Mouse (Mus musculus): ENCODE data around the gene Rbfox1. TPM values are rescaled to one million over a fixed set of nuclear protein-coding genes. Genes with fewer than 3 reads are reported as not detected.

Gene Rbfox1
- total RNA-seq, 1 experiment from 2014 or later: not detected

GRCm38 (mm10) chr16:5953106-5953505, 68.0 kb downstream of the Rbfox1 start:
- no peak for ATAC-seq (replicated peaks in 1 of 2; ENCODE audit: insufficient read depth in 1 of 2, low FRiP score in 2 of 2, low TSS enrichment in 1 of 2, low read depth in 1 of 2, poor library complexity in 2 of 2, severe bottlenecking in 2 of 2)

GRCm38 (mm10) chr16:5957418-5957817, 72.3 kb downstream of the Rbfox1 start:
- no peak for ATAC-seq (replicated peaks in 1 of 2; ENCODE audit: insufficient read depth in 1 of 2, low FRiP score in 2 of 2, low TSS enrichment in 1 of 2, low read depth in 1 of 2, poor library complexity in 2 of 2, severe bottlenecking in 2 of 2)

- ATAC-seq (replicated peaks in 1 of 2; ENCODE audit: insufficient read depth in 1 of 2, low FRiP score in 2 of 2, low TSS enrichment in 1 of 2, low read depth in 1 of 2, poor library complexity in 2 of 2, severe bottlenecking in 2 of 2): no peak
Measured at GRCm38 (mm10) chr16:5961786-5962185, 76.6 kb downstream of the Rbfox1 start.

GRCm38 (mm10) chr16:5974172-5974571, 89.0 kb downstream of the Rbfox1 start:
- no peak for ATAC-seq (replicated peaks in 1 of 2; ENCODE audit: insufficient read depth in 1 of 2, low FRiP score in 2 of 2, low TSS enrichment in 1 of 2, low read depth in 1 of 2, poor library complexity in 2 of 2, severe bottlenecking in 2 of 2)

- no peak for ATAC-seq (replicated peaks in 1 of 2; ENCODE audit: insufficient read depth in 1 of 2, low FRiP score in 2 of 2, low TSS enrichment in 1 of 2, low read depth in 1 of 2, poor library complexity in 2 of 2, severe bottlenecking in 2 of 2)
Measured at GRCm38 (mm10) chr16:5992045-5993011, 107.2 kb downstream of the Rbfox1 start.

GRCm38 (mm10) chr16:5997136-5997535, 112.0 kb downstream of the Rbfox1 start:
- ATAC-seq (replicated peaks in 1 of 2; ENCODE audit: insufficient read depth in 1 of 2, low FRiP score in 2 of 2, low TSS enrichment in 1 of 2, low read depth in 1 of 2, poor library complexity in 2 of 2, severe bottlenecking in 2 of 2): no peak

GRCm38 (mm10) chr16:5997651-5998050, 112.5 kb downstream of the Rbfox1 start:
- ATAC-seq (replicated peaks in 1 of 2; ENCODE audit: insufficient read depth in 1 of 2, low FRiP score in 2 of 2, low TSS enrichment in 1 of 2, low read depth in 1 of 2, poor library complexity in 2 of 2, severe bottlenecking in 2 of 2): no peak

GRCm38 (mm10) chr16:6000016-6000415, 114.9 kb downstream of the Rbfox1 start:
- no peak for ATAC-seq (replicated peaks in 1 of 2; ENCODE audit: insufficient read depth in 1 of 2, low FRiP score in 2 of 2, low TSS enrichment in 1 of 2, low read depth in 1 of 2, poor library complexity in 2 of 2, severe bottlenecking in 2 of 2)

GRCm38 (mm10) chr16:6006996-6007395, 121.8 kb downstream of the Rbfox1 start:
- ATAC-seq (replicated peaks in 1 of 2; ENCODE audit: insufficient read depth in 1 of 2, low FRiP score in 2 of 2, low TSS enrichment in 1 of 2, low read depth in 1 of 2, poor library complexity in 2 of 2, severe bottlenecking in 2 of 2): no peak

GRCm38 (mm10) chr16:6012853-6013252, 127.7 kb downstream of the Rbfox1 start:
- ATAC-seq (replicated peaks in 1 of 2; ENCODE audit: insufficient read depth in 1 of 2, low FRiP score in 2 of 2, low TSS enrichment in 1 of 2, low read depth in 1 of 2, poor library complexity in 2 of 2, severe bottlenecking in 2 of 2): no peak

GRCm38 (mm10) chr16:6018639-6019038, 133.5 kb downstream of the Rbfox1 start:
- ATAC-seq (replicated peaks in 1 of 2; ENCODE audit: insufficient read depth in 1 of 2, low FRiP score in 2 of 2, low TSS enrichment in 1 of 2, low read depth in 1 of 2, poor library complexity in 2 of 2, severe bottlenecking in 2 of 2): peak; percentile 56 to 65

GRCm38 (mm10) chr16:6019361-6019760, 134.2 kb downstream of the Rbfox1 start:
- no peak for ATAC-seq (replicated peaks in 1 of 2; ENCODE audit: insufficient read depth in 1 of 2, low FRiP score in 2 of 2, low TSS enrichment in 1 of 2, low read depth in 1 of 2, poor library complexity in 2 of 2, severe bottlenecking in 2 of 2)

GRCm38 (mm10) chr16:6031280-6031679, 146.1 kb downstream of the Rbfox1 start:
- no peak for ATAC-seq (replicated peaks in 1 of 2; ENCODE audit: insufficient read depth in 1 of 2, low FRiP score in 2 of 2, low TSS enrichment in 1 of 2, low read depth in 1 of 2, poor library complexity in 2 of 2, severe bottlenecking in 2 of 2)

- ATAC-seq (replicated peaks in 1 of 2; ENCODE audit: insufficient read depth in 1 of 2, low FRiP score in 2 of 2, low TSS enrichment in 1 of 2, low read depth in 1 of 2, poor library complexity in 2 of 2, severe bottlenecking in 2 of 2): no peak
Measured at GRCm38 (mm10) chr16:6032563-6032962, 147.4 kb downstream of the Rbfox1 start.

- ATAC-seq (replicated peaks in 1 of 2; ENCODE audit: insufficient read depth in 1 of 2, low FRiP score in 2 of 2, low TSS enrichment in 1 of 2, low read depth in 1 of 2, poor library complexity in 2 of 2, severe bottlenecking in 2 of 2): no peak
Measured at GRCm38 (mm10) chr16:6034876-6035275, 149.7 kb downstream of the Rbfox1 start.

GRCm38 (mm10) chr16:6037009-6037408, 151.9 kb downstream of the Rbfox1 start:
- no peak for ATAC-seq (replicated peaks in 1 of 2; ENCODE audit: insufficient read depth in 1 of 2, low FRiP score in 2 of 2, low TSS enrichment in 1 of 2, low read depth in 1 of 2, poor library complexity in 2 of 2, severe bottlenecking in 2 of 2)

GRCm38 (mm10) chr16:6042766-6043165, 157.6 kb downstream of the Rbfox1 start:
- no peak for ATAC-seq (replicated peaks in 1 of 2; ENCODE audit: insufficient read depth in 1 of 2, low FRiP score in 2 of 2, low TSS enrichment in 1 of 2, low read depth in 1 of 2, poor library complexity in 2 of 2, severe bottlenecking in 2 of 2)

GRCm38 (mm10) chr16:6048601-6049000, 163.4 kb downstream of the Rbfox1 start:
- no peak for ATAC-seq (replicated peaks in 1 of 2; ENCODE audit: insufficient read depth in 1 of 2, low FRiP score in 2 of 2, low TSS enrichment in 1 of 2, low read depth in 1 of 2, poor library complexity in 2 of 2, severe bottlenecking in 2 of 2)

GRCm38 (mm10) chr16:6062495-6062894, 177.3 kb downstream of the Rbfox1 start:
- no peak for ATAC-seq (replicated peaks in 1 of 2; ENCODE audit: insufficient read depth in 1 of 2, low FRiP score in 2 of 2, low TSS enrichment in 1 of 2, low read depth in 1 of 2, poor library complexity in 2 of 2, severe bottlenecking in 2 of 2)

All from hematopoietic stem cell, adult 5-6 weeks (primary cell).